Mouse (Mus musculus) CH12.LX (cell line): Measurements from ENCODE around the gene Wdfy3.

Experiments
- CTCF ChIP-seq, 2 experiments: IDR thresholded peaks in 1 of 2; conservative IDR thresholded peaks in 1 of 2; 2 replicates each; pipeline ENCODE4 v1.5.1; 2011 to 2012; ENCODE audit warnings: low read depth in 2 of 2, low read length in 2 of 2, improper control_type of control experiment in 1 of 2, inconsistent platforms in 1 of 2, mild to moderate bottlenecking in 1 of 2, moderate library complexity in 1 of 2
- EP300 ChIP-seq: IDR thresholded peaks from 2 replicates; pipeline ENCODE4 v1.6.1; 2011; ENCODE audit warnings: low read length, improper control_type of control experiment

GRCm38 (mm10) chr5:101879914-101880313, 189.8 kb downstream of the Wdfy3 start:
- TF ChIP-seq CTCF (conservative IDR thresholded peaks at IDR 0.05 in 1 of 2, IDR thresholded peaks at IDR 0.05 in 1 of 2; ENCODE audit: low read depth in 2 of 2, low read length in 2 of 2) (no peak), EP300 (no peak)
